Mouse (Mus musculus) heart, embryonic 13.5 days (tissue): ENCODE data around the gene Fh1. TPM values are rescaled to one million over a fixed set of nuclear protein-coding genes. Genes with fewer than 3 reads are reported as not detected.
A peak's percentile ranks its signal among the peaks of the same experiment; 100 is the strongest.

Source experiments
- ATAC-seq: fragments of 200-750 bp; cut with Nextera tagmentation; 2 replicates; pipeline ENCODE4 v1.8.0; 2017; ENCODE audit warnings: moderate TSS enrichment; ENCODE audit not compliant: insufficient number of reproducible peaks, low FRiP score, low TSS enrichment; ENCODE audit errors: extremely low read depth
- H3K27ac ChIP-seq: fragments of 300-500 bp; sonication (generic); replicated peaks from 2 replicates; pipeline ENCODE4 v1.5.1; 2015; ENCODE audit warnings: moderate library complexity, mild to moderate bottlenecking, inconsistent platforms
- H3K27me3 ChIP-seq: fragments of 300-500 bp; sonication (generic); replicated peaks from 2 replicates; pipeline ENCODE4 v1.6.1; 2015; ENCODE audit warnings: mild to moderate bottlenecking, inconsistent platforms
- H3K36me3 ChIP-seq: fragments of 300-500 bp; sonication (generic); 2 replicates; pipeline ENCODE4 v1.6.1; 2015; ENCODE audit warnings: mild to moderate bottlenecking, inconsistent platforms
- H3K4me1 ChIP-seq: fragments of 300-500 bp; sonication (generic); 2 replicates; pipeline ENCODE4 v1.6.1; 2015; ENCODE audit warnings: inconsistent platforms
- H3K4me2 ChIP-seq: fragments of 300-500 bp; sonication (generic); 2 replicates; pipeline ENCODE4 v1.6.1; 2015; ENCODE audit warnings: inconsistent platforms, mild to moderate bottlenecking, moderate library complexity
- H3K4me3 ChIP-seq: fragments of 300-500 bp; sonication (generic); 2 replicates; pipeline ENCODE4 v1.5.1; 2015; ENCODE audit warnings: moderate library complexity, mild to moderate bottlenecking, inconsistent platforms
- H3K9ac ChIP-seq: fragments of 300-500 bp; sonication (generic); 2 replicates; pipeline ENCODE4 v1.6.1; 2015; ENCODE audit warnings: inconsistent platforms, mild to moderate bottlenecking, moderate library complexity
- H3K9me3 ChIP-seq: fragments of 300-500 bp; sonication (generic); 2 replicates; pipeline ENCODE4 v1.6.1; 2016; ENCODE audit warnings: inconsistent platforms
- WGBS: fragments of 180-500 bp; shearing (Covaris S2); methylation state at CpG from one replicate; pipeline ENCODE4 v1.1.7; 2015; ENCODE audit warnings: mixed read lengths; 5-methylcytosine and 5-hydroxymethylcytosine counted together
- polyA plus RNA-seq: library from polyadenylated mRNA; unstranded; fragments of >200 nt; fragmentation: Nextera tagmentation; extraction: Ambion mirVana; gene quantifications from 2 replicates; pipeline ENCODE4 v1.2.1, GENCODE M21; 2015

Fh1 gene
- 211 and 247 TPM in 2 replicates for polyA plus RNA-seq

- Histone ChIP-seq H3K9me3 (no peaks in the 10 kb centered on the region), H3K27me3 (no peaks in the 10 kb centered on the region), H3K9ac (peak within 1 kb of the TSS; percentile 96), H3K27ac (peak within 1 kb of the TSS; percentile 90), H3K4me2 (peak within 1 kb of the TSS; percentile 88), H3K36me3 (peaks cover 2% of the 10 kb centered on the region), H3K4me3 (peak within 1 kb of the TSS; percentile 93), H3K4me1 (peaks cover 25% of the 10 kb centered on the region)
- peak; percentile 100 for ATAC-seq
- WGBS = under 1% methylated on average over 58 of the region's 58 CpGs
Observed at GRCm38 (mm10) chr1:175625257-175625879, at the start of gene Fh1. Gene Fh1, minus strand, starts transcription at chr1:175625635.

GRCm38 (mm10) chr1:175675116-175675515 is 49.7 kb upstream of the Fh1 start:
- Histone ChIP-seq H3K36me3 (no peaks in the 10 kb centered on the region), H3K9me3 (no peaks in the 10 kb centered on the region), H3K9ac (no peak overlapping the region), H3K27me3 (no peaks in the 10 kb centered on the region), H3K4me3 (no peak overlapping the region), H3K27ac (no peak overlapping the region), H3K4me1 (0 out of 2 replicates have a peak, but pooled peaks cover 6% of the 10 kb centered on the region), H3K4me2 (no peak overlapping the region)
- ATAC-seq = no peak
- WGBS = 66% methylated on average over 6 of the region's 6 CpGs

GRCm38 (mm10) chr1:175673563-175674325 is 48.3 kb upstream of the Fh1 start:
- no peak for ATAC-seq
- Histone ChIP-seq H3K4me1 (0 out of 2 replicates have a peak, but pooled peaks cover 6% of the 10 kb centered on the region), H3K4me2 (no peak overlapping the region), H3K9me3 (no peaks in the 10 kb centered on the region), H3K36me3 (no peaks in the 10 kb centered on the region), H3K9ac (no peak overlapping the region), H3K27ac (no peak overlapping the region), H3K4me3 (no peak overlapping the region), H3K27me3 (no peaks in the 10 kb centered on the region)
- WGBS = 78% methylated on average over 7 of the region's 7 CpGs

- no peak overlapping the region for H3K4me3 ChIP-seq
- H3K4me2 ChIP-seq = no peak overlapping the region
- WGBS = 10% methylated on average over 1 of the region's 1 CpGs
- H3K4me1 ChIP-seq = no peaks in the 10 kb centered on the region
- no peaks in the 10 kb centered on the region for H3K36me3 ChIP-seq
- no peak overlapping the region for H3K9ac ChIP-seq
- ATAC-seq = no peak
- H3K9me3 ChIP-seq = no peaks in the 10 kb centered on the region
- no peak overlapping the region for H3K27ac ChIP-seq
- no peaks in the 10 kb centered on the region for H3K27me3 ChIP-seq
Observed at GRCm38 (mm10) chr1:175671626-175672025, 46.2 kb upstream of the Fh1 start.

GRCm38 (mm10) chr1:175670042-175670441 is 44.6 kb upstream of the Fh1 start:
- no peak for ATAC-seq

GRCm38 (mm10) chr1:175669456-175669855 is 44.0 kb upstream of the Fh1 start:
- Histone ChIP-seq H3K4me3 (no peak overlapping the region), H3K27me3 (no peaks in the 10 kb centered on the region), H3K4me1 (no peaks in the 10 kb centered on the region), H3K9me3 (no peaks in the 10 kb centered on the region), H3K4me2 (no peak overlapping the region), H3K36me3 (no peaks in the 10 kb centered on the region), H3K9ac (no peak overlapping the region), H3K27ac (no peak overlapping the region)
- 88% methylated on average over 3 of the region's 3 CpGs for WGBS
- no peak for ATAC-seq

More at GRCm38 (mm10) chr1:175670042-175670441, 44.6 kb upstream of the Fh1 start:
- Histone ChIP-seq H3K9ac (no peak overlapping the region), H3K36me3 (no peaks in the 10 kb centered on the region), H3K4me1 (no peaks in the 10 kb centered on the region), H3K9me3 (no peaks in the 10 kb centered on the region), H3K27me3 (no peaks in the 10 kb centered on the region), H3K4me2 (no peak overlapping the region), H3K27ac (no peak overlapping the region), H3K4me3 (no peak overlapping the region)
- WGBS = 83% methylated on average over 7 of the region's 7 CpGs

GRCm38 (mm10) chr1:175668666-175669405 is 43.4 kb upstream of the Fh1 start:
- H3K4me3 ChIP-seq = no peak overlapping the region
- H3K36me3 ChIP-seq = no peaks in the 10 kb centered on the region
- H3K27me3 ChIP-seq = no peaks in the 10 kb centered on the region
- H3K9ac ChIP-seq = no peak overlapping the region
- no peak for ATAC-seq
- H3K27ac ChIP-seq = no peak overlapping the region
- 61% methylated on average over 5 of the region's 5 CpGs for WGBS
- no peak overlapping the region for H3K4me2 ChIP-seq
- H3K4me1 ChIP-seq = no peaks in the 10 kb centered on the region
- no peaks in the 10 kb centered on the region for H3K9me3 ChIP-seq

GRCm38 (mm10) chr1:175659900-175660299 is 34.5 kb upstream of the Fh1 start:
- Histone ChIP-seq H3K27me3 (no peaks in the 10 kb centered on the region), H3K9me3 (no peaks in the 10 kb centered on the region), H3K4me2 (no peak overlapping the region), H3K9ac (no peak overlapping the region), H3K36me3 (peaks cover 10% of the 10 kb centered on the region), H3K4me1 (no peaks in the 10 kb centered on the region), H3K4me3 (no peak overlapping the region), H3K27ac (no peak overlapping the region)
- WGBS = 88% methylated on average over 4 of the region's 4 CpGs
- no peak for ATAC-seq

- WGBS = 83% methylated on average over 4 of the region's 4 CpGs
Observed at GRCm38 (mm10) chr1:175648615-175649014, 23.2 kb upstream of the Fh1 start.

GRCm38 (mm10) chr1:175646952-175647351 is 21.5 kb upstream of the Fh1 start:
- no peak overlapping the region for H3K27ac ChIP-seq
- H3K4me3 ChIP-seq = no peak overlapping the region
- no peaks in the 10 kb centered on the region for H3K4me1 ChIP-seq
- ATAC-seq = no peak
- 51% methylated on average over 9 of the region's 9 CpGs for WGBS
- H3K9ac ChIP-seq = no peak overlapping the region
- no peaks in the 10 kb centered on the region for H3K27me3 ChIP-seq
- no peaks in the 10 kb centered on the region for H3K36me3 ChIP-seq
- no peak overlapping the region for H3K4me2 ChIP-seq
- H3K9me3 ChIP-seq = no peaks in the 10 kb centered on the region

More at GRCm38 (mm10) chr1:175648615-175649014, 23.2 kb upstream of the Fh1 start:
- no peak overlapping the region for H3K9ac ChIP-seq
- no peak for ATAC-seq
- H3K4me3 ChIP-seq = no peak overlapping the region
- H3K9me3 ChIP-seq = no peaks in the 10 kb centered on the region
- no peak overlapping the region for H3K4me2 ChIP-seq
- no peaks in the 10 kb centered on the region for H3K36me3 ChIP-seq
- no peaks in the 10 kb centered on the region for H3K27me3 ChIP-seq
- no peak overlapping the region for H3K27ac ChIP-seq
- H3K4me1 ChIP-seq = no peaks in the 10 kb centered on the region

GRCm38 (mm10) chr1:175643496-175644265 is 18.2 kb upstream of the Fh1 start:
- Histone ChIP-seq H3K4me1 (no peaks in the 10 kb centered on the region), H3K4me2 (no peak overlapping the region), H3K9me3 (no peaks in the 10 kb centered on the region), H3K27me3 (no peaks in the 10 kb centered on the region), H3K36me3 (no peaks in the 10 kb centered on the region), H3K9ac (no peak overlapping the region), H3K27ac (no peak overlapping the region), H3K4me3 (no peak overlapping the region)
- no peak for ATAC-seq
- WGBS = 49% methylated on average over 5 of the region's 5 CpGs
